Mouse (Mus musculus) neutrophil, adult 83 days (primary cell): Measurements from ENCODE around the gene Sf3a3. TPM values are rescaled to one million over a fixed set of nuclear protein-coding genes. Genes with fewer than 3 reads are reported as not detected.

Experiments
- total RNA-seq, 2 experiments: library from RNA; stranded (reverse); gene quantifications; one replicate each; pipeline ENCODE4 v1.2.4; 2023

Sf3a3 gene
- total RNA-seq, result 10 to 100 TPM; 30.3 to 30.9 TPM

GRCm38 (mm10) chr4:124714545-124715481 lies at the start of gene Sf3a3:
Gene Sf3a3 (plus strand): TSS chr4:124714776.

GRCm38 (mm10) chr4:124693135-124693894 lies 21.3 kb upstream of the Sf3a3 start, which contains the start of gene Utp11:
Gene Utp11 (minus strand): TSS chr4:124693600.

GRCm38 (mm10) chr4:124700248-124700971 lies 14.2 kb upstream of the Sf3a3 start, which contains the start of gene Fhl3:
Gene Fhl3 (plus strand): TSS chr4:124700701.

GRCm38 (mm10) chr4:124741376-124742343 lies 27.1 kb downstream of the Sf3a3 start, which contains the start of gene Inpp5b:
Gene Inpp5b (plus strand): TSS chr4:124741850.

Other genes starting within 250 kb of the Sf3a3 start
- gene 3100002H09Rik, start 104.0 kb upstream of the Sf3a3 start, total RNA-seq, result not detected
- gene Pou3f1, start 58.0 kb upstream of the Sf3a3 start, total RNA-seq, result not detected
- gene Utp11, start 21.2 kb upstream of the Sf3a3 start, total RNA-seq, result 10 to 100 TPM; 12.2 to 13.3 TPM
- 10 to 100 TPM; 26.8 to 31.2 TPM for gene Fhl3, start 14.1 kb upstream of the Sf3a3 start, total RNA-seq
- gene Inpp5b, start 27.1 kb downstream of the Sf3a3 start, total RNA-seq, result 10 to 100 TPM; 52.4 to 63.8 TPM
- 10 to 100 TPM; 45.3 to 53.3 TPM for gene Mtf1, start 87.3 kb downstream of the Sf3a3 start, total RNA-seq
- 10 to 100 TPM; 37.5 to 40.6 TPM for gene Yrdc, start 135.9 kb downstream of the Sf3a3 start, total RNA-seq
- gene 1110065P20Rik, start 136.4 kb downstream of the Sf3a3 start, total RNA-seq, result 10 to 100 TPM in 1 of 2 experiments, 1 to 10 TPM in 1; 8.4 to 12.8 TPM
- not detected for gene Maneal, start 147.4 kb downstream of the Sf3a3 start, total RNA-seq
- under 1 TPM in 1 of 2 experiments, not detected in 1; 0.09 TPM for gene Epha10, start 166.1 kb downstream of the Sf3a3 start, total RNA-seq
- 1 to 10 TPM; 7.6 to 8.3 TPM for gene 9930104L06Rik, start 222.3 kb downstream of the Sf3a3 start, total RNA-seq
- gene Cdca8, start 224.5 kb downstream of the Sf3a3 start, total RNA-seq, result 10 to 100 TPM; 70.3 to 91.2 TPM